Mouse (Mus musculus): Measurements from ENCODE around the gene Scgb1a1.
"Not testable (repeated sequence)": the region's sequence is repeated elsewhere in the genome, so short reads cannot be mapped to it uniquely, and the experiment has no call there.

Gene Scgb1a1

DNA sequence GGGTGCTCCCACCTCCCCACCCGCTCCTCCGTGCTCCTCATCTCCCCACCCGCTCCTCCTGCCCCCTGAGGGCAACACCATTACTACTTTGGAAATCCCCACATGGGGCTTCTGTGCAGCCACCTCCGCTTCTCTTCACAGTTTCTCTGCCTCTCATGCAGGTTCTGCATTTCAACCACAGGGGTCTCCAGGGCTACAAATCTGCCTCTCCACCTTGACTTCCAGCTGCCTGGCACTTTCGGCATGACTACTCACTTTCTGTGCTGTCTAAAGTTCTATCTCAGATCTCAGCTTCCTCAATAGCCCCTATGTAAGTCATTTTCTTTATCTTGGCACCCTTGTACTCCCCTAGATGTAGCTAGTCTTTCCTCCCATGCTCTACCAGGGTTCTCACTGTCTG, 20.5 kb downstream of the Scgb1a1 start:
- DNase-seq (ENCODE audit: low spot score in 2 of 2): no peak

DNA sequence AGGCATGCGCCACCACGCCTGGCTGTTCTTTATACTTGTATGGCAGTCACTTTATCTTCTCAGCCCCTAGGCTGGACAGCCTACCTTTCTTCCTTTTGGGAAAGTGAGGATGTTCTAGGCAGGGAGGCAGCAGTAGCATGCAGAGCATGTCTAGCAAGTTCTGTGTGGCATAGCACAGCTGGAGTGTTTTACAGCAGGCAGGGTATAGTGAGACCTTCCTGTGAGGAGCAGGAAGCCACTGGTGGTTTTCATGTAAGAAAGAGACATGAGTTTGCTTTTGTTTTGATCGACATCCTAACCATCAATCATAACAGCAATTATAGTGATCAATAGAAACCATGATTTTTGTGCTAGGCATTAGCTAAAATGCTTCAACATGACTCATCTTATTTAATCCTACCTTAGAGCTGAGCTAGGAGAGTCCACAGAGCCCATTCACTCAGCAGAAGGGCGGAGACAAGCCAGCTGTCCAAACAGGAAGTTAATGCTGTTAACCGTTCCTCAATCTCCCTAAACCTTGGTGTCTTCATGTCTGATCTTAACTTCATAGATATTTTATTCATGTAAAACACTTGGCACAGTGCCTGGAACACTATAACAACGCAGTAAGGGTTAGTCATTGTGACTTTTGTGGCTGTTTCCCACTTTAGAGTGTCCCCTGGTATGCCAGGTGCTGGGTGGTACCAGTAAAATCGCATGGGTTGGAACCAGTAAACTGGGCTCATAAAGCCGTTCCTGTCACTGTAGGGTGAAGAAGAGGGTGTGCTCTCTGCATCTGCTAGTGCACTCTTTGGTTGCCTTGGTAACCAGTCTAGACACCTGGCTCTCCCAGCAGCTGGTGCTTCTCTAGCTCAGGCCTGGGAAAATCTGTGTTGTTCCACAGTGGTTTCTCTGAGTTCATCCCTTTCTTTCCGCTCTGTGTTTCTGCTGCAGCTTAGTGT, 21.9 kb downstream of the Scgb1a1 start:
- peak in 1 of 2 experiments; percentile 42 for DNase-seq (ENCODE audit: low spot score in 2 of 2)

DNA sequence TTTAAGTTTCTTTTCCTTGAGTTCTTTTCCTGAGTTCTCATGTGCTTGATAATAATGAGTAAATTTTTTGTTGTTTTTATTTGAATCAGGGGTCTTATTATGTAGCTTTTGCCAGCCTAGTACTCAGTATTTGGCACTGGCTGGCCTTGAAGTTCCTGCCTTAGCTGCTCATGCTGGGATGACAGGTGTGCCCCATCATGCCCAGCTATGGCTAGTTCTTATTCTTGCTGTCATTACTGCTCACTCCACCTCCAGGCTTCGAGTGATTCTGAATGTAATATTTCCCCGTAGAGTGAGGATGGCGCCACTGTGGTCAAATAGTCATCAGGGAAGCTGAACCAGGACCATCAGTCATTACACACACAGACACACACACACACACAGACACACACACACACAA, 23.9 kb downstream of the Scgb1a1 start:
- DNase-seq (ENCODE audit: low spot score in 2 of 2): no peak

DNA sequence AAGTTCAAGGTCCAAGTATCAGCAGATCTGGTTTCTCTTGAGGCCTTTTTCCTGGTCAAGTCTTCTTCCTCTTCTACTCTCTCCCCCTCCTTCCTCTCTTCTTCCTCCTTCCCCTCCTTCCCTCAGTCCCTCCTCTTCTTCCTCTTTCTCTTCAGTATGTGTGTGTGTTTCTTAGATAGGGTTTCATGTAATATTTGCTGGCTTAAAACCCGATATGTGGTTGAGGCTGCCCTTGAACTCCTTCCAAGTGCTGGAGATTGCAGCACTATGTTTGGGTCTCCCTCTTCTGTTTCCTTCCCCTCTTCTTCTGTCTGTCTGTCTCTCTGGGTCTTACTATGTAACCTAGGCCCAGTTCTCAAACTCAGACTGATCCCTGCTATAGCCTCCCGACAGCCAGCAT, 24.9 kb downstream of the Scgb1a1 start:
- DNase-seq (ENCODE audit: low spot score in 2 of 2): no peak

DNA sequence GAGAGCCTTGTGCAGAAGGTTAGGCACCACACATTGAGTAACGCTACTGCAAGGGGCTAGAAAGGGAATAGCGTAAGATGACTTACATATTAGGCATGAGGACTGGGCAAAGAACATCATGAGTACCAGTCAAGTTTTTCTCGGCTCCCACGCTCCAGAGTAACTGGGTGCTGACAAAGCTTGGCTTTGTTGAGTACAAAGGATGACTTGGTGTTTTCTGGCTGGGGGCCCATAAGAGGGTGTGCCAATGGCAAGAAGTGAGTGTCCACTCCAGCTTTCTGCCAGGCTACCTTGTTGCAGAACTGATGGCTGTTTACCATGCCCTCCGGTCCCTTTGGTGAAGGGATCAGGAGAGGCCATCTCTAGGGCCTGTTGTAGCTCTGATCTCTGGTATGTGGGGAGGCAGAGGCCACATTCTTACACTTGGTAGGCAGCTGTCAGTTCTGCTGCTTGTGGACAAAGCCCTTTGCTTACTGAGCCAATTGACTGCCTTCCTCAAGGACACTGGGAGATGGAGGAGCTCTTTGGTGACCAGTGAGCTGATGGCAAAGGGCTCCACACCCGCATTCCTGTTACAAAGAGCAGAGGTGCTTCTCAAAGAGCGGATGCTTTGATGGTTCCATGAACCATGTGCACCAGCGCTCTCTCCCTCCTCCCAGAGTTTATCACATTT, 26.4 kb downstream of the Scgb1a1 start:
- no peak for DNase-seq (ENCODE audit: low spot score in 2 of 2)

GRCm38 (mm10) chr19:9060103-9060502, 27.7 kb downstream of the Scgb1a1 start:
- DNase-seq (ENCODE audit: low spot score in 2 of 2): no peak

DNA sequence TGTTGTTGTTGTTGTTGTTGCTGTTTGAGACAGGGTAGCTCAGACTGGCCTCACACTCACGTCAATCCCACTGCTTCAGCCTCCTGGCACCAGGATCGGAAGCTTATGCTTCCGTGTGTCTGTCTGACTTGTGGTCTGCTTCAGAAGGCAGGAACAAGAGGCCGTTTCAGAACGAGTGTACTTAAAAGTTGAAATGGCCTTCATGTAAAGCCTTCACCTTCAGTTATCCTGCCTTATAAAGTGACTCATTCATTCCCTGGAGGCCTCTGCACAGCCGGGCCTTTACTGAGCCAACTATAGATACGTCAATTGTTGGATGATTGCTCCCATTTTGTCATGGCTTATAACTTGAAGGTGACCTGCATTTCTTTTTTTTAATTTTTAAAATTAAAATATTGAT, 28.4 kb downstream of the Scgb1a1 start:
- DNase-seq (ENCODE audit: low spot score in 2 of 2): no peak

DNA sequence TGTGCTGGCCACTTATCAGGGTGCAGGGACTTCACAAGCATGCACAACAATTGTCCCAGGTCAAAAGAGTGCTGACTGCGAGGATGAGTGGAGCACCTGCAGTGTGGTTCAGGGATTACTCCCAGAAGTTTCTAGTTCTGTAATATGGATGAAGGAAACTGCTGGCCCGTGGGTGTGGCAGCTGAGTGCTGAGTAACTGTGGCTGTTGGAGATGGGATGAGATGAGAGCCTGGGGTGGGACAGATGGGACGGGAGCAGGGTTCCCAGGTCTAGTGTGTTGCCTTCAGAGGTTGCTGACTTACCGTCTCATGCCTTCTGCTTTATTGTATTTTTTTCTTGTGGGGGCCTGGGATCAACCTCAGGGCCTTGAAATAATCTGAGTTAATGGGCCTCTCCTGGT, 28.8 kb downstream of the Scgb1a1 start:
- no peak for DNase-seq (ENCODE audit: low spot score in 2 of 2)

GRCm38 (mm10) chr19:9058331-9058884, 29.4 kb downstream of the Scgb1a1 start:
- DNase-seq (ENCODE audit: low spot score in 2 of 2): no peak

DNA sequence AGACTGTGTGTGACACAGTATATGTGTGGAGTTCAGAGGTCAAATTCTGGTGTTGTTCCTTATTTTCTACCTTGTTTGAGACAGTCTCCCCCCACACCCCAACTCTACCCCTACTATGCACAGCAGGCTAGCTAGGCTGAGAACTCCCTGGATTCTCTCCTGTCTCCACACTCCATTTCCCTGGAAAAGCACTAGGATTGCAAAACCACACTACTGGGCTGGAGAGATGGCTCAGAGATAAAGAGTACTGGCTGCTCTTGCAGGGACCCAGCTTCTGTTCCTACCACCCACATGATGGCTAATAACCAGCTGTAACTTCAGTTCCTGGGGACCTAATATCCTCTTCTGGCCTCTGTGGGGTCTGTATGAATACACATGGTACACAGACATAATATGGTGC, 30.1 kb downstream of the Scgb1a1 start:
- DNase-seq (ENCODE audit: low spot score in 2 of 2): no peak

DNA sequence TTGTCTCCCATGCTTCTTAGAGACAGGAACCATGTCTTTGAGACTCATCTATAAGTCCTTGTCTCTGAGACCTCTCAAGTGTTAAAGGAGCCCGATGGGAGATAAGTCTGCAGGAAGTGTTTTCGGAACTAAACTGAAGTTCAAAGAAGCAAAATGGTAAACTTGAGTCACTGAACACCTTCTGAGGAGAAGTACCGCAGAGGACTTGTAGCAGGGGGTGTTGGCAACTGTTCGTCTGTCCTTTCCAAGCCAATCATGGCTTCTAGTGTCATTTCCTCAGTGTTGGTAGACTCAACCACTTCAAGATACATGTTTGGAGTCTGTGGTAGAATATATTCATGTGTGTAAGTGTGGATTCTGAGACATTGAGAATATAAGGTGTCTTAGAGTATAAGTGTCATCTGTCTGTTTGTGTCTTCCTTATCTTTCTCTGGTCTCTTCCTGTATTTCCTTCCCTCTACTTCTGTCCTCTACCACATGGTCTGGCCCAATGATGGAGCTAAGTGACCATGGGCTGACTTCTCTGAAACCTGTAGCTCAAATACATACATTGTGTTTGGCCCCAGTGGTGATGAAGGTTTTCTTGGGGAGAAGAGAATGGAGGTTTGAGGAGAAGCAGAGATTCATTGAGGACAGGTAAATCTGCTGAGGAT, 31.9 kb downstream of the Scgb1a1 start:
- DNase-seq (ENCODE audit: low spot score in 2 of 2): no peak

DNA sequence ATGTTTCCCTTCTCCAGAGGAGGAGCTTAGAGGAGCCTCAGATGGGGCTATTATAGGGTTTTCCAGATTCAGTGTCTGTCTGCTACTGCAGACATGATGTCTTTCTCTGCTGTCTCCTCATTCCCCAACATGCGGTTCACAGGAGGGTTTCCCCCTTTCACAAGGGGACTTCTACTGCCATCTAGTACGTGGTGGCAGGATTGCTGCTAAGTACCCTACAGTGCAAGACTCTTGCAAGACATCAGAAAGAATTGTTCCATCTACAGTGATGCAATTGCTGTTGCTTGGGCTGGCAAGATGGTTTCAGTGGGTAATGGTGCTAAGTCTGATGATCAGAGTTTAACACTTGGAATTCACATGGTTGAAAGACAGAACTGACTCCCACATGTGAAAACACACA, 32.6 kb downstream of the Scgb1a1 start:
- no peak for DNase-seq (ENCODE audit: low spot score in 2 of 2)

DNA sequence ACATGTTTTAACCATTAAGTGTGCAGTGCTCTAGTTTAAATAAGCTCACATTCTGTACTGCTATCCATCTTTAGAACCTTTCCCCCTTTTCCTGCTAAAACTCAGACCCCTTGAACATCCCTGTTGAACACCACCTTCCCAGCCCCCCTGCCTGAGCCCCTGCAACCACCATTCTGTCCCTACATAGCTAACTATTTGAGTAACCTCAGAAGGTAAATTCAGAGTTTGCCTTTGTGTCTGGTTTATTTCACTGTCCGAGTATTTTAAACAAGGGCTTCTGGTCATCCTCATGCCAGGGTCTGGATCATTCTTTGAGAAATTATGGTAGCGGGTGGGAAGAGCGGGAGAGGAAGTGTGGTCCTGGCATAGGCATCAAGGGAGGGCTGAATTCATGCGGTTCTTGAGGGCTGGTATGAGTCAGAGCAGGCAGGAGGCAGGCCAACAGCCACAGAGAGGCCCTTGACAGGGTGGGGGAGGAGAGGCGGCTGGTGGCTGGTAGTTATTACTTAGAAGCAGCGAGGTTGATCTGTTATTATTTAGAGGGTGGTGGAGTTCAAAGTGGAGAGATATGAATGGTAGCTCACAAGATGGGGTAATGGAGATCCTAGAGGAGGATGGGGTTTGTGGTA, 34.8 kb downstream of the Scgb1a1 start:
- no peak for DNase-seq (ENCODE audit: low spot score in 2 of 2)

DNA sequence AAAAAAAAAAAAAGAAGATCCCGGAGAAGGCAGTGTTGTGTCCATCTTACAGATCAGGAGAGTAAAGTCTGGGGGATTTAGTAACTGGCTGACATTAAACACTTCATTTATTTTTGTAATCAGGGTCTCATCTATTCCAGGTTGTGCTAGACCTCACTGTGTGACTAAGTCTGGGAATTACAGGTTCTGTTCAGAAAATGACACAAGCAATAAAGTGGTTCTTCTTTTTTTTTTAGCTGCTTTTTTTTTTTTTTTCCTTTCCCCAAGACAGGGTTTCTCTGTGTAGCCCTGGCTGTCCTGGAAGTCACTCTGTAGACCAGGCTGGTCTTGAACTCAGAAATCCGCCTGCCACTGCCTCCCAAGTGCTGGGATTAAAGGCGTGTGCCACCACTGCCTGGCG, 35.8 kb downstream of the Scgb1a1 start:
- DNase-seq (ENCODE audit: low spot score in 2 of 2): not testable (repeated sequence)

DNA sequence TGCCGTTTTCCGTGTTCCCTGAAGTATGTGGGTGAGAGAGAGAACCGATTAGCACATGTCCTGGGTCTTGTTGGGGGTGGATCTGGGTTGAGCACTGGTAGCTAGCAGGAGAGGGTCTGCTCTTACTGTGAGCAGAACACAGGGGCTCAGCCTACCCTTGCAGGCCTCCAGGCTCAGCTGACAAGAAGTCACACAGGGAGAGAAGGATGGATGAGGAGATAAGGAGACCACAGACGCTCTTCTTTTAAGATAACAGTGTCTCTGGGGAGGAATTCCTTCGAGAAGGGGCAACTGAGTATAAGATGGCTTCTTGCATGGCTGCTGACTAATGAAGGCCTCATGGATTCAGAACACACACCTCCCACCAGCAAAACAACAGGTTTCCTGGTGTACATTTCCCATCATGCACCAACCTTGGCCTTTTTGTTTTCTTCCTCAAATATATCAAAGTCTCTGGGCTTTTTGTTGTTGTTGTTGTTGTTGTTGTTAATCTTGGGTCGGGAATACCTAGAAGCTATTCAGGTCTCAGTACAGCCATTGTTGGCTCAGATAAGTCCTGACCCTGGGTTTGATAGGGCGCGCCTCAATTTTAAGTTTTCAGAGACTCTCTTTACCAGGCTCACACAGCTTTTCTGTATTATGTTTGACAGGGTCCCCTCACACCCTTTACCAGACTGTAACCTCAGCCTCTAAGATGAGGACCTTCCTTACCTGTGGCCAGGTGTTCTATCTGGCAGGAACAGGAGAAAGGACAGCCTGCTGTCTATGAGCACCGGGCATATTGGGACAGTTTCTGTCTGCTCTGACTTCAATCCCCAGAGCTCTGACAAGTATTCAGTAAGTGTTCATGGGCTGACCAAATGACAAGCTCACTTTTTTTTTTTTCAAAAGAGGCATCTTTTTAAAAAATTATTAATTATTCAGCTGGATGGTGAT, 37.2 kb downstream of the Scgb1a1 start:
- no peak for DNase-seq (ENCODE audit: low spot score in 2 of 2)

DNA sequence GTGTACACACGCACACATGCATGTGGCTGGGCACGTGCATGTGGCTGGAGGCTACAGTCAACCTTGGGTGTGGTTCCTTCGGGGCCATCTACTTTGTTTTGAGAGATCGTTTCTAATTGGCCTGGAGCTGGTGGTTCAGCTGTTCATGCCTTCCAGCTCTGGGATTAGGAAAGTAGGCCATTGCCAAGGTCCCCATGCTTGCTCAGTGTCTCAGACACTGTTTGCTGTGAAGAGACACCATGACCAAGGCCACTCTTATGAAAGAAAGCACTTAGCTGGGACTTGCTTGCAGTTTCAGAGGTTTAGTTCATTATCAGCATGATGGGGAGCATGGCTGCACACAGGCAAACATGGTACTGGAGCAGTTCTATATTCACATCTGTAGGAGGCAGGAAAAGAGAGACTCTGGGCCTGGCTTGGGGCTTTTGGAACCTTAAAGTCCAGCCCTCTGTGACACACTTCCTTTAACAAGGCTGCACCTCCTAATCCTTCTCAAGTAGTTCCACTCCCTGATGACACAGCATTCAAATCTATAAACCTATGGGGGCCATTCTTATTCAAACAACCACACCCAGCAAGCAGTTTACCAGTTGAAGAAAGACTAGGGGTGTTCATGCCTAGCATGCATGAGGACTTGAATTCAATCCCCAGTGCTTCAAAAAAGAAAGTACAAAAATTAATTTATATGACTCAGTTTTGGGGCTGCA, 38.6 kb downstream of the Scgb1a1 start:
- no peak for DNase-seq (ENCODE audit: low spot score in 2 of 2)

DNA sequence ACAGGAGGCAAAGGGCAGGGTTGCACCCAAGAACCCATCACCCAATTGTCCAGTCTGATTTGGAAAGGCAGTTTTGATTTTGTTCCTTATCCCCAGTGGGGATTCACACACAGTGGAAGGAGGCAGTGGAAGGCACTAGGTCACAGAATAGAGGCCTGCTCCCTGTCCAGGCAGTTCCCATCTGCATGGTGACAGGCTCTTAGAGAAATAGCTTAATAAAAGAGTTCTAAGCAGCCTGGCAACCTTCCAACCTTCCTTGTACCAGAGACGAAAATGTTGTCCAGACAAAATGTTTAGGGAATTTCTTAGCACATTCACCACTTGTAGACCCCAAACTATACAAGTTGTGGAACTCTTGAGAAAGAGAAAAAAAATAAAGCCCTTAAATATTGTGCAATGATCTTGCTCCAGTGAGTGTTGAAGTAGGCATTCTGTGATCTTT, 39.8 kb downstream of the Scgb1a1 start:
- DNase-seq (ENCODE audit: low spot score in 2 of 2): no peak

- no peak for DNase-seq (ENCODE audit: low spot score in 2 of 2)
Observed at GRCm38 (mm10) chr19:9047207-9047945, 40.4 kb downstream of the Scgb1a1 start.

GRCm38 (mm10) chr19:9044291-9044690, 43.5 kb downstream of the Scgb1a1 start:
- no peak for DNase-seq (ENCODE audit: low spot score in 2 of 2)

Data from left cerebral cortex, adult 9 months (tissue).